Mouse (Mus musculus) layer of hippocampus, adult 8-10 months (tissue): Measurements from ENCODE around the gene Apold1. TPM values are rescaled to one million over a fixed set of nuclear protein-coding genes. Genes with fewer than 3 reads are reported as not detected.

Source experiments
- DNase-seq, 2 experiments: peaks; one replicate each; pipeline ENCODE4 v3.0.0; 2022; ENCODE audit warnings: low spot score in 2 of 2
- total RNA-seq, 4 experiments: library from RNA; stranded (reverse); gene quantifications; 2 replicates each; pipeline ENCODE4 v1.2.4; 2022

Gene Apold1
- 1 to 10 TPM; 2.5 to 3.2 (median 3.1) TPM for total RNA-seq

- DNase-seq: no peak
Measured at GRCm38 (mm10) chr6:134981231-134982062, at the start of gene Apold1. Gene Apold1 (plus strand): TSS chr6:134981718.

GRCm38 (mm10) chr6:134932486-134933206 lies 48.9 kb upstream of the Apold1 start:
- DNase-seq: no peak

- no peak for DNase-seq
Measured at GRCm38 (mm10) chr6:134933207-134933558, 48.3 kb upstream of the Apold1 start.

- DNase-seq: no peak
Measured at GRCm38 (mm10) chr6:134934305-134934704, 47.2 kb upstream of the Apold1 start.

GRCm38 (mm10) chr6:134939781-134940180 lies 41.7 kb upstream of the Apold1 start:
- no peak for DNase-seq

- no peak for DNase-seq
Measured at GRCm38 (mm10) chr6:134943759-134944407, 37.6 kb upstream of the Apold1 start.

GRCm38 (mm10) chr6:134946054-134946453 lies 35.5 kb upstream of the Apold1 start:
- no peak for DNase-seq

GRCm38 (mm10) chr6:134946858-134947257 lies 34.7 kb upstream of the Apold1 start:
- no peak for DNase-seq

GRCm38 (mm10) chr6:134947311-134948087 lies 34.0 kb upstream of the Apold1 start:
- DNase-seq: peak; percentile 27 to 71

- DNase-seq: no peak
Measured at GRCm38 (mm10) chr6:134948522-134949061, 32.9 kb upstream of the Apold1 start.

GRCm38 (mm10) chr6:134949241-134949640 lies 32.3 kb upstream of the Apold1 start:
- no peak for DNase-seq

GRCm38 (mm10) chr6:134951364-134951763 lies 30.2 kb upstream of the Apold1 start:
- no peak for DNase-seq

GRCm38 (mm10) chr6:134953976-134954375 lies 27.5 kb upstream of the Apold1 start:
- DNase-seq: peak in 1 of 2 experiments; percentile 28

- DNase-seq: no peak
Measured at GRCm38 (mm10) chr6:134956388-134956787, 25.1 kb upstream of the Apold1 start.

GRCm38 (mm10) chr6:134961286-134961685 lies 20.2 kb upstream of the Apold1 start:
- DNase-seq: no peak

GRCm38 (mm10) chr6:134961858-134962517 lies 19.5 kb upstream of the Apold1 start:
- DNase-seq: no peak

GRCm38 (mm10) chr6:134962518-134962893 lies 19.0 kb upstream of the Apold1 start:
- DNase-seq: no peak

GRCm38 (mm10) chr6:134963910-134964309 lies 17.6 kb upstream of the Apold1 start:
- DNase-seq: no peak

GRCm38 (mm10) chr6:134966681-134967080 lies 14.8 kb upstream of the Apold1 start:
- DNase-seq: no peak

GRCm38 (mm10) chr6:134968326-134968725 lies 13.2 kb upstream of the Apold1 start:
- DNase-seq: no peak

- no peak for DNase-seq
Measured at GRCm38 (mm10) chr6:134969498-134969897, 12.0 kb upstream of the Apold1 start.
